Mouse (Mus musculus) thymus, adult 2 months (tissue): ENCODE results near the gene Tmem151a.

Source experiments
- CTCF ChIP-seq: fragments of 200-500 bp; IDR thresholded peaks from 2 replicates; pipeline ENCODE4 v1.5.1; 2012; ENCODE audit warnings: mild to moderate bottlenecking, control low read depth, low read length, moderate library complexity, borderline replicate concordance; ENCODE audit not compliant: control insufficient read depth, poor library complexity, insufficient read depth; ENCODE audit errors: extremely low read depth
- POLR2A ChIP-seq: fragments of 200-500 bp; IDR thresholded peaks from 2 replicates; pipeline ENCODE4 v1.6.1; 2012; ENCODE audit warnings: mild to moderate bottlenecking, low read length, control low read depth, moderate library complexity; ENCODE audit not compliant: control insufficient read depth, poor library complexity, insufficient read depth; ENCODE audit errors: extremely low read depth

DNA sequence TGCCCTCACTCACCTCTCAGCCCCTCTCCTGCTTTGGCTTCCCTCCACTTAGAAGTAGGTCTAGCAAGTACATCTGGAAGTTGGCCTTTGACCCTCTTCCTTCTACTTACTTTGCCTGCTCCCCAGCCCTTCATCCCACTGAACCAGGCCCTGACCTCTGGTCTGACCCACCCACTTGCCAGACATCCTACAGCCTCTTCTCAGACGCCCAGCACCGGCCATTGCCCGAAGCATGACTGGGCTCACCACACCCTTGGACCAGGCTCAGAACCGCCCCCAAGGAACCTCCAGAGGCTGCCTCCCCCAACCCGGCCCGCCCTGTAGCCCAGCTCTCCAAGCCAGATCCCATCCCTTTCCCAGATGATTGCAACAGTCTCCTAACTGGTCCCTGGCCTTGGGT, 22.9 kb downstream of the Tmem151a start:
- no peak for TF ChIP-seq CTCF
- no peak for TF ChIP-seq POLR2A
